Mouse (Mus musculus) lung, embryonic 15.5 days (tissue): ENCODE measurements at regions not wholly inside any gene's neighbourhood (a gene's known extent, or its start where the extent isn't known, plus 50 kb on each side); places are given as distances from the start of the nearest gene placed in this dataset.

Experiments
- ATAC-seq: fragments of 200-750 bp; cut with Nextera tagmentation; 2 replicates; pipeline ENCODE4 v1.8.0; 2017; ENCODE audit warnings: moderate number of reproducible peaks, borderline replicate concordance; ENCODE audit not compliant: low FRiP score, low TSS enrichment; ENCODE audit errors: extremely low read depth
- H3K27ac ChIP-seq: fragments of 300-500 bp; sonication (generic); 2 replicates; pipeline ENCODE4 v1.5.1; 2015; ENCODE audit warnings: moderate library complexity, mild to moderate bottlenecking, inconsistent platforms
- H3K27me3 ChIP-seq: fragments of 300-500 bp; sonication (generic); 2 replicates; pipeline ENCODE4 v1.6.1; 2015; ENCODE audit warnings: inconsistent platforms
- H3K36me3 ChIP-seq: fragments of 300-500 bp; sonication (generic); 2 replicates; pipeline ENCODE4 v1.6.1; 2015; ENCODE audit warnings: inconsistent platforms
- H3K4me1 ChIP-seq: fragments of 300-500 bp; sonication (generic); 2 replicates; pipeline ENCODE4 v1.6.1; 2015; ENCODE audit warnings: inconsistent platforms
- H3K4me2 ChIP-seq: fragments of 300-500 bp; sonication (generic); 2 replicates; pipeline ENCODE4 v1.6.1; 2015; ENCODE audit warnings: inconsistent platforms, mild to moderate bottlenecking, moderate library complexity
- H3K4me3 ChIP-seq: fragments of 300-500 bp; sonication (generic); 2 replicates; pipeline ENCODE4 v1.5.1; 2015; ENCODE audit warnings: mild to moderate bottlenecking, inconsistent platforms
- H3K9ac ChIP-seq: fragments of 300-500 bp; sonication (generic); 2 replicates; pipeline ENCODE4 v1.6.1; 2015; ENCODE audit warnings: inconsistent platforms
- H3K9me3 ChIP-seq: fragments of 300-500 bp; sonication (generic); 2 replicates; pipeline ENCODE4 v1.6.1; 2016; ENCODE audit warnings: inconsistent platforms
- WGBS: fragments of 180-500 bp; shearing (Covaris S2); methylation state at CpG from one replicate; pipeline ENCODE4 v1.1.7; 2015; 5-methylcytosine and 5-hydroxymethylcytosine counted together

- ATAC-seq, result peak; percentile 46; the same call in 1 of the 2 replicates
- 49% methylated on average over 4 of the region's 4 CpGs for WGBS
These were observed 875.3 kb downstream of the Phex start for GRCm38 (mm10) chrX:156539782-156540181.

DNA sequence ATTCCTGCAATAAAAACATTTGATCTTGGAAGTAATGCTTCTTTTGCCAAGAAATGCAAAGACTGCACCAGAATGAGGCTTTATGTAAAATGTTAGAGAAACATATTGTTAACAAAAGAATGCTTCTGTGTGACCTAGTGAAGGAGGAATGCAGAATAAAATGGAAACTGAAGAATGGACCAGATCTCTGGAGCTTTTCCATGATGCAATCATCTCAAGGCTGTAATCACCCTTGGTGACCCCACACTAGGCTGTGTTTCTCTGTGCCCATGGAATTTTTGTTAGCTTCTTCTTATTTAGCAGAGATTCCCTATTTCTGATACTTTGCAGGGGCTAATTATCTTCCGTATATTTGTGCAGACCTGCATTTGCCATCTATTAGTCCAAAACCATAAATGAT, 877.6 kb downstream of the Phex start:
- Histone ChIP-seq H3K27me3 (no peaks in the 10 kb centered on the region), H3K9me3 (no peaks in the 10 kb centered on the region), H3K36me3 (no peaks in the 10 kb centered on the region), H3K4me3 (no peak overlapping the region), H3K27ac (no peak overlapping the region), H3K4me1 (no peaks in the 10 kb centered on the region), H3K9ac (no peak overlapping the region), H3K4me2 (no peak overlapping the region)
- ATAC-seq, result no peak
- 74% methylated on average over 1 of the region's 1 CpGs for WGBS

More at GRCm38 (mm10) chrX:156539782-156540181, 875.3 kb downstream of the Phex start:
- no peak overlapping the region for H3K27ac ChIP-seq
- H3K4me2 ChIP-seq, result no peak overlapping the region
- H3K9me3 ChIP-seq, result no peaks in the 10 kb centered on the region
- H3K4me3 ChIP-seq, result no peak overlapping the region
- no peaks in the 10 kb centered on the region for H3K4me1 ChIP-seq
- no peaks in the 10 kb centered on the region for H3K36me3 ChIP-seq
- H3K27me3 ChIP-seq, result no peaks in the 10 kb centered on the region
- H3K9ac ChIP-seq, result no peak overlapping the region
